Mouse (Mus musculus): ENCODE data around the gene Prkd3. TPM values are rescaled to one million over a fixed set of nuclear protein-coding genes. Genes with fewer than 3 reads are reported as not detected.
A peak's percentile ranks its signal among the peaks of the same experiment; 100 is the strongest.

Prkd3 gene
- polyA plus RNA-seq, 1 experiment from 2014 or later: 35.7 TPM

DNA sequence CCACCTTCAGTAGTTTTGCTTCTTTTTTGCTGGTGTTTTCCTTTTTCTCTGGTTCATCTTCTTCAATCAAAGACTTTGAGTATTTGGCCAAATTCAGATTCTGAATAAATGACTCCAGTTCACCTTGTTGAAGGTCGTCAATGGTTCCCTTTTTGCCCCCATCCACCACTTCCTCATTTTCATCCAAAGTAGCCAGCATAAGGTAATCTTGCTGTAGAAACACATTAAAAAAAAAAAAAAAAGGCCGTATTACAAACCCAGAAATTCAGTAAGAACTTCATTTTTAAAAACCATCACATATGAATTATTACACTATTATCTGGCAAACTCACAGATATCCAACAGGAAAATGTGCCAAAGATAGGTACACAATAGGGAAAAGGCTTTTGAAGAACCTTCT lies 84.8 kb downstream of the Prkd3 start:
- Histone ChIP-seq H3K9me3 (replicated peaks; ENCODE audit: control insufficient read depth, low read length) (no peaks in the 10 kb centered on the region), H3K4me1 (ENCODE audit: control insufficient read depth, insufficient read depth, low read length) (peaks cover 19% of the 10 kb centered on the region), H3K4me3 (replicated peaks; ENCODE audit: low read length) (peak overlapping the region; percentile 93), H3K36me3 (ENCODE audit: control insufficient read depth, insufficient read depth, low read length) (peaks cover 7% of the 10 kb centered on the region; the same call in 1 of the 2 replicates), H3K27me3 (ENCODE audit: control insufficient read depth, insufficient read depth, low read length) (no peaks in the 10 kb centered on the region), H3K9ac (ENCODE audit: low read length) (peak overlapping the region; percentile 89), H3K27ac (ENCODE audit: low read length) (no peak overlapping the region), H3K4me2 (ENCODE audit: low read depth, low read length) (peak overlapping the region; percentile 85)
- WGBS: 83% methylated on average over 2 of the region's 2 CpGs
- no peak for ATAC-seq (ENCODE audit: insufficient read depth, low FRiP score)

- no peak overlapping the region for H3K4me3 ChIP-seq (replicated peaks; ENCODE audit: low read length)
- WGBS: 48% methylated on average over 6 of the region's 6 CpGs
- no peak for ATAC-seq (ENCODE audit: insufficient read depth, low FRiP score)
Measured at GRCm38 (mm10) chr17:78917696-78918095, 102.9 kb downstream of the Prkd3 start.

DNA sequence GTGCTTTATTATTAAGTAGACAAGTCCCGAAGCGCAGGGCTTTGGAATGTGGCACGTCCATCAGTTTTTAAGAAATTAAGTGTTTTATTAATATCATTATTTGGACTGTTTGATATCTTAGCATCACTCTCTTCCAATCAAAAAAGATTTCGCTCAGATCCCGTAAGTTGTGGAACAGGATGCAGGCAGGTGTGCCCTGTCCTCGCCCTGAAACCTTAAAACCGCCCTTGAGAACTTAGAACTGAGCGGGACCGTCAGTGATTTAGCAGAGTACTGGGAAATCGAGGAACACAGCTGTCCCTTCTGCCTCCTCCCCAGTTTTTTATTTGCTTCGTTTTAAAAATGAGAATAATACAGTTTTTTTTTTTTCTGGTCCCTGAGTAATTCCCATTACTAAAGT lies 103.7 kb downstream of the Prkd3 start:
- Histone ChIP-seq H3K9me3 (replicated peaks; ENCODE audit: control insufficient read depth, low read length) (no peaks in the 10 kb centered on the region), H3K4me3 (replicated peaks; ENCODE audit: low read length) (peak overlapping the region; percentile 78), H3K27ac (ENCODE audit: low read length) (peak overlapping the region; percentile 95), H3K4me2 (ENCODE audit: low read depth, low read length) (peak overlapping the region; percentile 79), H3K9ac (ENCODE audit: low read length) (peak overlapping the region; percentile 90), H3K27me3 (ENCODE audit: control insufficient read depth, insufficient read depth, low read length) (no peaks in the 10 kb centered on the region), H3K36me3 (ENCODE audit: control insufficient read depth, insufficient read depth, low read length) (0 out of 2 replicates have a peak, but pooled peaks cover 14% of the 10 kb centered on the region), H3K4me1 (ENCODE audit: control insufficient read depth, insufficient read depth, low read length) (peaks cover 9% of the 10 kb centered on the region; the same call in 1 of the 2 replicates)
- WGBS: 2% methylated on average over 11 of the region's 11 CpGs
- ATAC-seq (ENCODE audit: insufficient read depth, low FRiP score): no peak

More at GRCm38 (mm10) chr17:78917696-78918095, 102.9 kb downstream of the Prkd3 start:
- Histone ChIP-seq H3K9me3 (replicated peaks; ENCODE audit: control insufficient read depth, low read length) (no peaks in the 10 kb centered on the region), H3K27ac (ENCODE audit: low read length) (no peak overlapping the region), H3K4me2 (ENCODE audit: low read depth, low read length) (peak overlapping the region; percentile 79; the same call in 1 of the 2 replicates), H3K27me3 (ENCODE audit: control insufficient read depth, insufficient read depth, low read length) (no peaks in the 10 kb centered on the region), H3K36me3 (ENCODE audit: control insufficient read depth, insufficient read depth, low read length) (0 out of 2 replicates have a peak, but pooled peaks cover 18% of the 10 kb centered on the region), H3K4me1 (ENCODE audit: control insufficient read depth, insufficient read depth, low read length) (peaks cover 9% of the 10 kb centered on the region; the same call in 1 of the 2 replicates), H3K9ac (ENCODE audit: low read length) (peak overlapping the region; percentile 6; the same call in 1 of the 2 replicates)

DNA sequence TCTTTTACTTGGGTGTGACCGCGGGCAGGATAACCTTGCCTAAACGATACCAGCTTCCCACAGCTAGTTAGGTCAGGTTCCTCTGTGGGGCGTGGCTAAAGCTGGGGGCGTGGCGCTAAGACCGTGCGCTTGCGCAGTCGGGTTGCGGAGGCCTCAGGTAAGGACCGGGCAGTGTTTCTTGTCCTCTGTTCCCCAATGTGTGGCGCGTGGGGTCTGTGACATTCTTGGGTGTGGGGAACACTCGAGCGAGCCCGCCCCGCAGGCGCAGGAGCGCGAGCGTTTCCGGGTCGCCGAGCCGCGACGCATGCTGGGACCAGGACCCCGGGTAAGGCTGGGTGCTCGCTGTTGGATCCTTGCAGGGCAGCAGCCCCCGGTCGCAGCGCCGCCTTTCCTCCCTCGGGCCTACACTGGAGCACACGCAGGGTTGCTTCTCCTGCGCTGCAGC lies 104.2 kb downstream of the Prkd3 start, which contains the start of gene Cebpzos:
Cebpzos (plus strand) TSS at position 132 of the 445 bp plus-strand sequence.
- under 1% methylated on average over 37 of the region's 37 CpGs for WGBS

DNA sequence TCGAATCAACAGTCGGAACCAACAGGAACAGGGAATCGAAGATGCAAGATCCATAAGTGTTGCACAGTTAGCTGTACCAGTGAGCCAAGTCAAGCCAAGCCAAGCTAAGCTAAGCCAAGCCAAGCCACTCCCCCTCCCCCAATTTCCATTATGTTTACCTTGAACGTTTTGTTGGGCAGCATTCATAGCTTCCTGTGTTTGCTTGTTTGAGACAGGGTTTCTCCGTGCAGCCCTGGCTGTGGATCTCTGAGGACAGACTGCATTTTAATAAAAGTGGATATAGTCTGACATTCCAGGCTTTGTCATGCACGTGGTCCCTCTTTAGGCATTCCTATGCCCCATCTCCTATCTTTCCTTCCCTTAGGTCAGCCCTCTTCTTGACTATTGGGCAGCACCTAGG lies 104.8 kb downstream of the Prkd3 start:
- Histone ChIP-seq H3K36me3 (ENCODE audit: control insufficient read depth, insufficient read depth, low read length) (0 out of 2 replicates have a peak, but pooled peaks cover 8% of the 10 kb centered on the region), H3K27me3 (ENCODE audit: control insufficient read depth, insufficient read depth, low read length) (no peaks in the 10 kb centered on the region), H3K9me3 (replicated peaks; ENCODE audit: control insufficient read depth, low read length) (no peaks in the 10 kb centered on the region), H3K27ac (ENCODE audit: low read length) (peak overlapping the region; percentile 95), H3K4me2 (ENCODE audit: low read depth, low read length) (peak overlapping the region; percentile 79), H3K4me1 (ENCODE audit: control insufficient read depth, insufficient read depth, low read length) (peaks cover 9% of the 10 kb centered on the region; the same call in 1 of the 2 replicates), H3K9ac (ENCODE audit: low read length) (peak overlapping the region; percentile 90), H3K4me3 (replicated peaks; ENCODE audit: low read length) (peak overlapping the region; percentile 78)
- 47% methylated on average over 6 of the region's 6 CpGs for WGBS
- no peak; the same call in 1 of the 2 replicates for ATAC-seq (ENCODE audit: insufficient read depth, low FRiP score)

More for the DNA sequence above, 104.2 kb downstream of the Prkd3 start, which contains the start of gene Cebpzos:
- Histone ChIP-seq H3K9ac (ENCODE audit: low read length) (peak within 1 kb of the TSS; percentile 90), H3K4me2 (ENCODE audit: low read depth, low read length) (peak within 1 kb of the TSS; percentile 79), H3K27me3 (ENCODE audit: control insufficient read depth, insufficient read depth, low read length) (no peaks in the 10 kb centered on the region), H3K4me1 (ENCODE audit: control insufficient read depth, insufficient read depth, low read length) (peaks cover 9% of the 10 kb centered on the region; the same call in 1 of the 2 replicates), H3K9me3 (replicated peaks; ENCODE audit: control insufficient read depth, low read length) (no peaks in the 10 kb centered on the region), H3K4me3 (replicated peaks; ENCODE audit: low read length) (peak within 1 kb of the TSS; percentile 78), H3K36me3 (ENCODE audit: control insufficient read depth, insufficient read depth, low read length) (0 out of 2 replicates have a peak, but pooled peaks cover 10% of the 10 kb centered on the region), H3K27ac (ENCODE audit: low read length) (peak within 1 kb of the TSS; percentile 95)
- peak; percentile 95 for ATAC-seq (ENCODE audit: insufficient read depth, low FRiP score)

DNA sequence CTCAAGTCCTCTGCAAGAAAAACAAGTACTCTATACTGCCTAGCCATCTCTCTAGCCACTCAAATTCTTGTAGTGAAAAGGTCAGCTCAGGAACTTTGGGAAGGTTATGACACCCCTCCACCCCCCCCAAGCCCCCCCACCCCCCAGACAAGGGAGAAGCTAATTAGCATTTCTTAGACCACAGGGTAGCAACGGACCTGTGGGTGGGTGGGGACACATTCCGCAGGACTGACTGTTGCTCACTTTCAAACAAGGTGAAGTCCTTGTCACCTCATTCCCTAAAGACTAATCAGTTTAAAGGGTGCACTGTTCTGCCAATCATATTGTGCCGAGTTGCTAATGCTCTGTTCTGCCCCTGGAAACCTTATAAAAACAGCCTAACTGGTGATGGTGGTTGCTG lies 106.7 kb downstream of the Prkd3 start:
- H3K36me3 ChIP-seq (ENCODE audit: control insufficient read depth, insufficient read depth, low read length): no peaks in the 10 kb centered on the region
- H3K27me3 ChIP-seq (ENCODE audit: control insufficient read depth, insufficient read depth, low read length): no peaks in the 10 kb centered on the region
- H3K4me1 ChIP-seq (ENCODE audit: control insufficient read depth, insufficient read depth, low read length): peaks cover 9% of the 10 kb centered on the region; the same call in 1 of the 2 replicates
- no peak overlapping the region for H3K27ac ChIP-seq (ENCODE audit: low read length)
- WGBS: 73% methylated on average over 3 of the region's 3 CpGs
- no peak overlapping the region for H3K4me2 ChIP-seq (ENCODE audit: low read depth, low read length)
- no peaks in the 10 kb centered on the region for H3K9me3 ChIP-seq (replicated peaks; ENCODE audit: control insufficient read depth, low read length)
- no peak for ATAC-seq (ENCODE audit: insufficient read depth, low FRiP score)
- no peak overlapping the region for H3K4me3 ChIP-seq (replicated peaks; ENCODE audit: low read length)
- H3K9ac ChIP-seq (ENCODE audit: low read length): no peak overlapping the region

- Histone ChIP-seq H3K27me3 (ENCODE audit: control insufficient read depth, insufficient read depth, low read length) (no peaks in the 10 kb centered on the region), H3K4me3 (replicated peaks; ENCODE audit: low read length) (peak overlapping the region; percentile 42), H3K4me2 (ENCODE audit: low read depth, low read length) (peak overlapping the region; percentile 52), H3K9ac (ENCODE audit: low read length) (0 out of 2 replicates have a peak overlapping the region, but pooled peaks have one; percentile 40), H3K36me3 (ENCODE audit: control insufficient read depth, insufficient read depth, low read length) (no peaks in the 10 kb centered on the region), H3K27ac (ENCODE audit: low read length) (no peak overlapping the region), H3K4me1 (ENCODE audit: control insufficient read depth, insufficient read depth, low read length) (peaks cover 9% of the 10 kb centered on the region; the same call in 1 of the 2 replicates), H3K9me3 (replicated peaks; ENCODE audit: control insufficient read depth, low read length) (no peaks in the 10 kb centered on the region)
- WGBS: 23% methylated on average over 6 of the region's 6 CpGs
- no peak for ATAC-seq (ENCODE audit: insufficient read depth, low FRiP score)
Measured at GRCm38 (mm10) chr17:78912861-78913281, 107.7 kb downstream of the Prkd3 start.

- no peaks in the 10 kb centered on the region for H3K9me3 ChIP-seq (replicated peaks; ENCODE audit: control insufficient read depth, low read length)
- no peak overlapping the region for H3K4me3 ChIP-seq (replicated peaks; ENCODE audit: low read length)
- H3K27me3 ChIP-seq (ENCODE audit: control insufficient read depth, insufficient read depth, low read length): no peaks in the 10 kb centered on the region
- no peaks in the 10 kb centered on the region for H3K4me1 ChIP-seq (ENCODE audit: control insufficient read depth, insufficient read depth, low read length)
- H3K36me3 ChIP-seq (ENCODE audit: control insufficient read depth, insufficient read depth, low read length): no peaks in the 10 kb centered on the region
- no peak overlapping the region for H3K9ac ChIP-seq (ENCODE audit: low read length)
- no peak for ATAC-seq (ENCODE audit: insufficient read depth, low FRiP score)
- H3K4me2 ChIP-seq (ENCODE audit: low read depth, low read length): no peak overlapping the region
- H3K27ac ChIP-seq (ENCODE audit: low read length): no peak overlapping the region
- WGBS: 69% methylated on average over 2 of the region's 2 CpGs
Measured at GRCm38 (mm10) chr17:78909374-78909773, 111.2 kb downstream of the Prkd3 start.

DNA sequence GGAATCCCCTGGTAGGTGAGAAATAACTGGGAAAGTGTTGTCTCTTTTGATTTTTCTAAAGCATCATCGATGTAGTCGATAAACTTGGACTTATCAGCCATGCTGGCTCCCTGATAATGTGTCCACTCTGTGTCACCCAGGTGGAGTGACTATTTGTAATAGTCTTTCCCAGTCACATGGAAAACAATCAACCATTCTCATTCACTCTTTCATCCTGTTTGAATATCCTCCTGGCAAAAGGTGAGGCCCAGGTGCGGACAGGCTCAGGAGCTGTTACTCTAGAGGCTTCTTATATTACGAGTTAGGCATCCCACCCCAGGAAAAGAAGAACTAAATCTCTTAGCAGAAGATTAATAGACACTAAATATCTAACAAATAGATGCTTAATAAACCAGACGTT lies 113.7 kb downstream of the Prkd3 start, which contains the start of gene Sult6b1:
Sult6b1 (minus strand) TSS at position 101 of the 400 bp plus-strand sequence.
- Histone ChIP-seq H3K27me3 (ENCODE audit: control insufficient read depth, insufficient read depth, low read length) (no peaks in the 10 kb centered on the region), H3K27ac (ENCODE audit: low read length) (no peak within 1 kb of the TSS), H3K9ac (ENCODE audit: low read length) (no peak within 1 kb of the TSS), H3K4me1 (ENCODE audit: control insufficient read depth, insufficient read depth, low read length) (no peaks in the 10 kb centered on the region), H3K9me3 (replicated peaks; ENCODE audit: control insufficient read depth, low read length) (no peaks in the 10 kb centered on the region), H3K4me2 (ENCODE audit: low read depth, low read length) (no peak within 1 kb of the TSS), H3K4me3 (replicated peaks; ENCODE audit: low read length) (no peak within 1 kb of the TSS), H3K36me3 (ENCODE audit: control insufficient read depth, insufficient read depth, low read length) (no peaks in the 10 kb centered on the region)
- no peak for ATAC-seq (ENCODE audit: insufficient read depth, low FRiP score)
- 79% methylated on average over 5 of the region's 5 CpGs for WGBS

Measured in stomach, embryonic 16.5 days (tissue).